Mouse (Mus musculus): ENCODE measurements around the gene Cxcl1. TPM values are rescaled to one million over a fixed set of nuclear protein-coding genes. Genes with fewer than 3 reads are reported as not detected.

Gene Cxcl1
- polyA plus RNA-seq, 1 experiment from 2014 or later: 0.94 TPM

DNA sequence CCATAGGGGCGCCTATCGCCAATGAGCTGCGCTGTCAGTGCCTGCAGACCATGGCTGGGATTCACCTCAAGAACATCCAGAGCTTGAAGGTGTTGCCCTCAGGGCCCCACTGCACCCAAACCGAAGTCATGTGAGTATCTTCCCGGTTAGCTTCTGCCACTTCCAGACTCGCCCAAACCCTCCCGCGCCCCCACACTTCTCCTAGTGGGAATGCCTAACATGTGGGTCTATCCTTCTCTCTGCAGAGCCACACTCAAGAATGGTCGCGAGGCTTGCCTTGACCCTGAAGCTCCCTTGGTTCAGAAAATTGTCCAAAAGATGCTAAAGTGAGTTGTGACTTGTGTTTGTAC lies 398 bp downstream of the Cxcl1 start:
- no peaks in the 10 kb centered on the region for H3K9me3 ChIP-seq (replicated peaks)
- whole genome bisulfite sequencing: 34% methylated on average over 10 of the region's 10 CpGs

DNA sequence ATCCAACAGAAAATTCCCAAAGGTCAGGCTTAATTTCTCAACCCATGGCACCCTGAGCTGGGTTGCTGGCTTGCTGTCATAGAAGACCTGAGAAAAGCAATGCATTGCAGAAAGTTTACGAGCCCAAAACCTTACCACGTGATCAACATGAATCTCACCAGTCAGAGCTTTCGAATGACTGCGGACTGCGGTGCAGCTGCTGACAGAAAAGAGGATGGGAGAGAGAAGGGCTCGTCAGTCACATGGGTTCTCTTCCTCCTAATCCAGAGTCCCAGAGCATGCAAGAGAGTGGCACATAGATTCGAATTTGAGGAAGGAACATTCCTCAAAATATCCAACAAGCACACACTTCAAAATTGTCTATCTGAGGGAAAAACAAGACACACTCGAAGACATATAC lies 3.2 kb downstream of the Cxcl1 start:
- no peak overlapping the region for H3K9ac ChIP-seq
- H3K27ac ChIP-seq: no peak overlapping the region
- H3K9me3 ChIP-seq (replicated peaks): no peaks in the 10 kb centered on the region
- ATAC-seq (replicated peaks; ENCODE audit: insufficient number of reproducible peaks, insufficient read depth, low FRiP score, low read depth): no peak
- WGBS: 60% methylated on average over 8 of the region's 8 CpGs
- H3K4me3 ChIP-seq: no peak overlapping the region
- H3K36me3 ChIP-seq: no peaks in the 10 kb centered on the region
- peaks cover 6% of the 10 kb centered on the region; the same call in 1 of the 2 replicates for H3K4me1 ChIP-seq (replicated peaks)
- H3K4me2 ChIP-seq: no peak overlapping the region
- no peaks in the 10 kb centered on the region for H3K27me3 ChIP-seq

More for the DNA sequence above, 398 bp downstream of the Cxcl1 start:
- Histone ChIP-seq H3K4me2 (peak overlapping the region; percentile 78), H3K27ac (0 out of 2 replicates have a peak overlapping the region, but pooled peaks have one; percentile 13), H3K27me3 (no peaks in the 10 kb centered on the region), H3K9ac (peak overlapping the region; percentile 42), H3K4me1 (replicated peaks) (peaks cover 6% of the 10 kb centered on the region; the same call in 1 of the 2 replicates), H3K36me3 (no peaks in the 10 kb centered on the region), H3K4me3 (peak overlapping the region; percentile 54)
- no peak for ATAC-seq (replicated peaks; ENCODE audit: insufficient number of reproducible peaks, insufficient read depth, low FRiP score, low read depth)

DNA sequence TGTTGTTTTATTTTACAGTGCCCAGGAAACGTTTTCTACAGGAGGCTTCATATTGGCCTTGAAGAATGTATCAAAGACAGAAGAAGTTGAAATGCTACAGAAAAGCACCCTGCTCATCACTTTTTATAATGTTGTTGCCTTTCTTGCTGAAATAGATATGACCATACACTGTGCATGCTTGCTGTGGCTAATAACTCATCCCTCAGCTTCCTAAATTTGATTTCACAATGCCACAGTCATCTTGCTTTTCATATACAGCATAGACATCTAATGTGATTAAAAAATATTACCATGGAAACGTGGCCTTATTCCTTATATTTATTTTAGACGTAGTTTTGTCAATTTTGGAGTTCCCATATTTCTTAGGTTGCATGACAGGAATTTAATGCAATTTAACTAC lies 6.4 kb downstream of the Cxcl1 start:
- WGBS: 65% methylated on average over 3 of the region's 3 CpGs
- Histone ChIP-seq H3K36me3 (no peaks in the 10 kb centered on the region), H3K4me3 (no peak overlapping the region), H3K27me3 (no peaks in the 10 kb centered on the region), H3K4me2 (no peak overlapping the region), H3K4me1 (replicated peaks) (0 out of 2 replicates have a peak, but pooled peaks cover 3% of the 10 kb centered on the region), H3K9ac (no peak overlapping the region), H3K27ac (no peak overlapping the region), H3K9me3 (replicated peaks) (no peaks in the 10 kb centered on the region)
- no peak for ATAC-seq (replicated peaks; ENCODE audit: insufficient number of reproducible peaks, insufficient read depth, low FRiP score, low read depth)

DNA sequence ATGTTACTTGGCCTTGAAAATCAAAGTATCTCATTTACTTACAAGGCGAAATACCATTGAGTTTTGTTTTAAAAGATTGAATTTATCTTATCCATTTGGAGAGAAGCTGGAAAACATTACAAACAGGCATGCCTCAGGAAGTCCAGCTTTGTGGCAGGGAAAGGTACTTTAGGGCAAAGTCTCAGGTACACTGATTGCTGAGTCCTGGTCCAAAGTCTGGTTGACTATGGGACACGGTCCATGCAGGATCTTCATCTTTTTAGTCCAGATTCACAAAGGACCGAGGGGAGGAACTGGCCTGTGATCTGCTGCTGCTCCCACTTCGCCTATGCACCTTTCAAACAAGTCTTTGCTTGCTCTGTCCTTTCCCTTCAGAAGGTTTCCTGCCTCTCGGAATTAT lies 8.3 kb downstream of the Cxcl1 start:
- Histone ChIP-seq H3K27me3 (peaks cover 8% of the 10 kb centered on the region), H3K9me3 (replicated peaks) (no peaks in the 10 kb centered on the region), H3K27ac (no peak overlapping the region), H3K4me1 (replicated peaks) (peaks cover 10% of the 10 kb centered on the region), H3K4me3 (no peak overlapping the region), H3K9ac (no peak overlapping the region), H3K4me2 (no peak overlapping the region), H3K36me3 (no peaks in the 10 kb centered on the region)
- WGBS: 71% methylated on average over 5 of the region's 5 CpGs
- ATAC-seq (replicated peaks; ENCODE audit: insufficient number of reproducible peaks, insufficient read depth, low FRiP score, low read depth): no peak

DNA sequence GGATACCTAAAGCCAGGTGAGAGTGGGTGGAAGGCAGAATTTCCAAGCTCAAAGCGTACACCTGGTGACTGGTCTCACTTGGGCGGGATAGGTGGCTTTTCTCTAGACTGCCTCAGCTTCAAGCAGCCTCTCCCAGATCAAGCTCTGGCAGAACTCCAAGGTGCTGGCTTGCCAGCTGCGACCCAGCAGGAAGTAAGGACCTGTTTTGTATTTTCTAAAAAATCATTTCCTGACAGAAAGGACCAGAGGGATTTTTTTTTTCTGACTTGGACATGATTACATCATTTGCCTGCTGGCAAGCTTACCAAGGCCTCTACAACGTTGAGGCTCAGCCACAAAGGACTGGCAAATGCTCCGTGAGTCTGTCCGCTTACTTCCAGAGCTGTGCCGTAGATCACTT lies 9.1 kb downstream of the Cxcl1 start:
- WGBS: 48% methylated on average over 7 of the region's 7 CpGs
- ATAC-seq (replicated peaks; ENCODE audit: insufficient number of reproducible peaks, insufficient read depth, low FRiP score, low read depth): no peak
- H3K9ac ChIP-seq: no peak overlapping the region
- no peak overlapping the region for H3K27ac ChIP-seq
- peaks cover 15% of the 10 kb centered on the region for H3K27me3 ChIP-seq
- H3K9me3 ChIP-seq (replicated peaks): no peaks in the 10 kb centered on the region
- H3K36me3 ChIP-seq: no peaks in the 10 kb centered on the region
- H3K4me3 ChIP-seq: no peak overlapping the region
- H3K4me2 ChIP-seq: no peak overlapping the region
- H3K4me1 ChIP-seq (replicated peaks): peaks cover 10% of the 10 kb centered on the region

DNA sequence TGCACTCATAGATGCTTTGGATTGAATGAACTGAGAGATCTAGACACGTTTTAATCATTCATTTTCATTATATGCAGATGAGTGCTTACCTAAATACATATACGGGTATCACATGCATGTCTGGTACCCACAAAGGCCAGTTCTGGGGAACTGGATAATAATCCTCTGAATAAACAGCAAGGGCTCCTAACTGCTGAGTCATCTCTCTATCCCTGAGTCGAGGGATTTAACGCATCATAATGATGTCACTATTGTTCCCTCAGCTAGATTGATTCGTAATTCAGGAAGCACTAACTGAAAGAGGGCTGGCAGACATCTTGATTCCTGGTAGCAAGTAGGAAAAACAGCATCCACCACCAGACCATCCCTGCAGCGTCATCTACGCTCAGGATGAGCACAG lies 9.6 kb downstream of the Cxcl1 start:
- Histone ChIP-seq H3K4me1 (replicated peaks) (peaks cover 10% of the 10 kb centered on the region), H3K27ac (no peak overlapping the region), H3K9ac (no peak overlapping the region), H3K4me2 (no peak overlapping the region), H3K36me3 (no peaks in the 10 kb centered on the region), H3K9me3 (replicated peaks) (no peaks in the 10 kb centered on the region), H3K27me3 (peaks cover 15% of the 10 kb centered on the region), H3K4me3 (no peak overlapping the region)
- ATAC-seq (replicated peaks; ENCODE audit: insufficient number of reproducible peaks, insufficient read depth, low FRiP score, low read depth): no peak
- 72% methylated on average over 7 of the region's 7 CpGs for WGBS

DNA sequence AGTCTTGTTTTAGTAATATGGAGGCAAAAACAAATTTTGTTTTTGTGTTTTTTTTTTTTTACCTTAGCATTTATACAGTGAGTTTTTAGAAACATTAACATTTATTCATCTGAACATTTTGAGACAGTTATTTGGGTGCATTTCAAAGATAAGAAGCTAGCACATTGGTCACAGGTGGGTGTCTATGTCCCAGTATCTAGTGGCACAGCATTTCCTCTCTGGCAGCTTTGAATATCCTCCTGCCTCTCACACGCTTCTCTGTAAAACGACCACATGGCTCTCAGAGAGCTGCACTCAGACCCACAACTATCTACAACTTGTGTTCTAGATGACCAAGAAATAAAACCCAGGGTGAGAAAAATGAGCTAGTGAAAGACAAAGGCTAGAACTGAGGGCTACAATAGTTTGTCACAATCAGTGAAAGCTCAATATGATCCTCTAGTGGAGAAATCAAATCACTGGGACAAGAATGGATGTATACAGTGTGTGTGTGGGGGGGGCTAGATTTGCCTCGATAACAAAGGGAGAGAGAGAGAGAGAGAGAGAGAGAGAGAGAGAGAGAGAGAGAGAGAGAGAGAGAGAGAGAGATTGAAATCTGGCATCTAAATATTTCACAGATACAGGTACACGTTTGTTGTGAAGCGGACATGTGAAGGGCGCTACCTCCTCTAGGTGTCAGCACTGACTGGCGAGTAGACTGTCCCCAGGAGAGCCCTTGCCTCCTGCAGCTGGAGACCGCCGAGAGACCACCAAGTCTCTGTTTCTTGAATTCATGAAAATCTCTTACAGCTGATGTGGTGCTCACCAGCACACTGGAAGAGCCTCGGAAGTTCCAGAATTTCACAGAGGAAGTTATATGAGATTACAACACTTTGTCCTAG lies 11.6 kb downstream of the Cxcl1 start:
- ATAC-seq (replicated peaks; ENCODE audit: insufficient number of reproducible peaks, insufficient read depth, low FRiP score, low read depth): no peak
- no peaks in the 10 kb centered on the region for H3K9me3 ChIP-seq (replicated peaks)
- peak overlapping the region; percentile 71 for H3K4me2 ChIP-seq
- no peaks in the 10 kb centered on the region for H3K36me3 ChIP-seq
- 11% methylated on average over 10 of the region's 10 CpGs for WGBS
- H3K9ac ChIP-seq: no peak overlapping the region
- peak overlapping the region; percentile 41 for H3K4me3 ChIP-seq
- H3K27me3 ChIP-seq: peaks cover 20% of the 10 kb centered on the region
- peaks cover 10% of the 10 kb centered on the region for H3K4me1 ChIP-seq (replicated peaks)
- no peak overlapping the region for H3K27ac ChIP-seq

DNA sequence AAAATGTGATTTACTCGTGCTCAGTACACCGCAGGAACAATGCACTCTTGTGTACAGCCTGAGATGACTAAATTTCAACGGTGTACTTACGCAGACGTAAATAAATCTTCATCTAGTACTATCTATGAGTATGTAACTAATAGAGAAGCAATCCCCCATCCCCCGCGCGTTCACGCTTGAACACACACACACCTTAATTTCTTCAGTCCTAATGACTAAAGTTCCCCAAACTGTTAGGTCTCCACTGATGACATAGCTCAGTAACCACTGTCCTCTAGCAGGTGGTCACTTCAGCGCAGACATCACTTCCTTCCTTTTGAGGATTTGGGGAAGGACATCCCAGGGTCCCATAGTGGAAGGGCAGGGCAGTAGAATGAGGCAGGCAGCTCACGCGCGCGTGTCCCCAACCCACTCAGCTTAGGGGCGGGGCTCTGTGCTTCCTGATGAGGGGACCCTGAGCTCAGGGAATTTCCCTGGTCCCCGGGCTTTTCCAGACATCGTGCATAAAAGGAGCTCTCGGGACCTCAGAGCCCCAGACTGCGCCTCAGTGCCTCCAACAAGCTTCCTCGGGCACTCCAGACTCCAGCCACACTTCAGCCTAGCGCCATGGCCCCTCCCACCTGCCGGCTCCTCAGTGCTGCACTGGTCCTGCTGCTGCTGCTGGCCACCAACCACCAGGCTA lies 12.4 kb downstream of the Cxcl1 start, which contains the start of gene Cxcl2:
Gene Cxcl2 (plus strand): TSS at position 533 of the 682 bp plus-strand sequence.
- no peaks in the 10 kb centered on the region for H3K9me3 ChIP-seq (replicated peaks)
- no peaks in the 10 kb centered on the region for H3K36me3 ChIP-seq
- peak within 1 kb of the TSS; percentile 71 for H3K4me2 ChIP-seq
- 9% methylated on average over 22 of the region's 22 CpGs for WGBS
- 0 out of 2 replicates have a peak within 1 kb of the TSS, but pooled peaks have one; percentile 3 for H3K9ac ChIP-seq
- H3K4me3 ChIP-seq: peak within 1 kb of the TSS; percentile 41
- no peak within 1 kb of the TSS for H3K27ac ChIP-seq
- ATAC-seq (replicated peaks; ENCODE audit: insufficient number of reproducible peaks, insufficient read depth, low FRiP score, low read depth): no peak
- peaks cover 10% of the 10 kb centered on the region for H3K4me1 ChIP-seq (replicated peaks)
- H3K27me3 ChIP-seq: peaks cover 20% of the 10 kb centered on the region

DNA sequence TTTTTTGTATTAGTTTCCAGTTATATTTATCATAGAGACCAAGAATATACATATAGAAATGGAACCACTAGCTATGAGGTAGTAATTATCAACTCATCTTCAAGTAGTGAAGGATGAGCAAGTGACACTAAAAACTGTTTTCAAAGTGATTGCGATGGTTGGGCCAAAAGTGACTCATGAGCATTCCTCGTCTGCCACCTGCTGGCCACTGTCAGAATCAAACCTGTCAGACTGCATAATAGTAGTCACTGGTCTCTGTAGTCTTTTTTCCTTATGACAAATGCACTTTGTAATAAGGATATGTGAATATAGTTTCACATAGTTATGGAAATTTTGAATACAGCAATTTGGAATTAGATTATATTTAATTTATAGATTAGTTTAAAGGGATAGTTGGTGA lies 17.9 kb downstream of the Cxcl1 start:
- no peak for ATAC-seq (replicated peaks; ENCODE audit: insufficient number of reproducible peaks, insufficient read depth, low FRiP score, low read depth)
- Histone ChIP-seq H3K9ac (no peak overlapping the region), H3K9me3 (replicated peaks) (no peaks in the 10 kb centered on the region), H3K4me1 (replicated peaks) (no peaks in the 10 kb centered on the region), H3K4me3 (no peak overlapping the region), H3K4me2 (no peak overlapping the region), H3K27me3 (peaks cover 16% of the 10 kb centered on the region), H3K27ac (no peak overlapping the region), H3K36me3 (no peaks in the 10 kb centered on the region)
- whole genome bisulfite sequencing: 2% methylated on average over 2 of the region's 2 CpGs

DNA sequence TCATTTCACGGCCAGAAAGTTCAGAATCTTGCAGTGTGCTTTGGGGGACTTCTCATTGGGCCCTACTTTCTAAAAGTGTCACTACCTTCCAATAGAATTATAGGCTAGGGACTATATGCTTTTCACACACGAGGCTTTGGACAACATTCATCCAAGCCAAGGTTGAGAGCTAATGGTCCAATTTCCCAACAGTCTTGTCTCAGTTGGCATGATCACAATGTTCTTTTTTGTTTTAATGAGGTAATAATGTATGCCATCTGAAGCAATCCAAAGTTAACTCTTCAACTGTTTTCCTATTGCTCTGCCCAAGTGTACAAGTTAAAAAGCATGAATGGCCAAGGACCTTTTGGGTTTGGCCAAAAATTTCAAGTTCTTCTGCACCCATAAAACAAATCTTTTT lies 28.5 kb downstream of the Cxcl1 start:
- Histone ChIP-seq H3K36me3 (no peaks in the 10 kb centered on the region), H3K9me3 (replicated peaks) (no peaks in the 10 kb centered on the region), H3K27ac (no peak overlapping the region), H3K27me3 (no peaks in the 10 kb centered on the region), H3K4me3 (no peak overlapping the region), H3K4me1 (replicated peaks) (no peaks in the 10 kb centered on the region), H3K9ac (no peak overlapping the region), H3K4me2 (no peak overlapping the region)
- WGBS: 78% methylated on average over 2 of the region's 2 CpGs
- ATAC-seq (replicated peaks; ENCODE audit: insufficient number of reproducible peaks, insufficient read depth, low FRiP score, low read depth): no peak

DNA sequence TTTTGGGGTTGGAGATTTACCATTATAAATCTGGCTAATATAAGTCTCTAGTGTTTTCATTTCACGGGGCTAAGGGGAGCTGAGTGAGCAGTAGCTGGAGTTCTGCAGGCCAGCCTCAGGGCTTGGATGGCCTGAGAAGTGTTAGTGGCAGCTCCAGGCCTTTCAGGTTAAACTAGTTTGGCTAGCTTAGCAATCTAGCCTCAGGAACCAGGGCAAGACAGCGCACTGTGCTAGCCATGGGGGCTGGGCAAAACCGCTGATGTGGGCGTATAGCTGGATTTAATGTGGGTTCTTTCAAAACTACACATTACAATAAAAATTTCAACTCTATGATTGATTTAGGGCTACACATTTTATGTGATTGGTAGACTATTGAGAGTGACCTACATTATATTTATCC lies 31.9 kb downstream of the Cxcl1 start:
- no peaks in the 10 kb centered on the region for H3K27me3 ChIP-seq
- no peak overlapping the region for H3K4me3 ChIP-seq
- WGBS: 90% methylated on average over 4 of the region's 4 CpGs
- H3K27ac ChIP-seq: no peak overlapping the region
- no peak overlapping the region for H3K4me2 ChIP-seq
- no peak for ATAC-seq (replicated peaks; ENCODE audit: insufficient number of reproducible peaks, insufficient read depth, low FRiP score, low read depth)
- no peaks in the 10 kb centered on the region for H3K9me3 ChIP-seq (replicated peaks)
- no peaks in the 10 kb centered on the region for H3K36me3 ChIP-seq
- no peak overlapping the region for H3K9ac ChIP-seq
- no peaks in the 10 kb centered on the region for H3K4me1 ChIP-seq (replicated peaks)

All from heart, embryonic 15.5 days (tissue).